Mouse (Mus musculus) limb, embryonic 14.5 days (tissue): ENCODE data around the gene R3hdm2. TPM values are rescaled to one million over a fixed set of nuclear protein-coding genes. Genes with fewer than 3 reads are reported as not detected.
A peak's percentile ranks its signal among the peaks of the same experiment; 100 is the strongest.

ENCODE experiments used
- ATAC-seq: fragments of 200-750 bp; cut with Nextera tagmentation; 2 replicates; pipeline ENCODE4 v1.8.0; 2017; ENCODE audit warnings: low read depth, moderate number of reproducible peaks, moderate TSS enrichment; ENCODE audit not compliant: low FRiP score
- DNase-seq: peaks from one replicate; pipeline ENCODE4 v3.0.0-alpha.2; 2015; ENCODE audit warnings: low spot score
- H3K27ac ChIP-seq: fragments of 300-500 bp; sonication (generic); replicated peaks from 2 replicates; pipeline ENCODE4 v1.5.1; 2014; ENCODE audit warnings: low read depth, mild to moderate bottlenecking, low read length, moderate library complexity, mixed read lengths
- H3K27me3 ChIP-seq: fragments of 300-500 bp; sonication (generic); 2 replicates; pipeline ENCODE4 v1.6.1; 2014; ENCODE audit warnings: low read length, mixed read lengths; ENCODE audit not compliant: control insufficient read depth, insufficient read depth
- H3K36me3 ChIP-seq: fragments of 300-500 bp; sonication (generic); 2 replicates; pipeline ENCODE4 v1.6.1; 2014; ENCODE audit warnings: mild to moderate bottlenecking, low read length, moderate library complexity, mixed read lengths; ENCODE audit not compliant: control insufficient read depth, insufficient read depth
- H3K4me1 ChIP-seq: fragments of 300-500 bp; sonication (generic); 2 replicates; pipeline ENCODE4 v1.6.1; 2014; ENCODE audit warnings: antibody characterized with exemption, low read length, mixed read lengths; ENCODE audit not compliant: control insufficient read depth, insufficient read depth
- H3K4me2 ChIP-seq: fragments of 300-500 bp; sonication (generic); replicated peaks from 2 replicates; pipeline ENCODE4 v1.6.1; 2014; ENCODE audit warnings: low read depth, mild to moderate bottlenecking, low read length, moderate library complexity; ENCODE audit not compliant: severe bottlenecking
- H3K4me3 ChIP-seq: fragments of 300-500 bp; sonication (generic); replicated peaks from 2 replicates; pipeline ENCODE4 v1.5.1; 2014; ENCODE audit warnings: low read length
- H3K9ac ChIP-seq: fragments of 300-500 bp; sonication (generic); 2 replicates; pipeline ENCODE4 v1.6.1; 2014; ENCODE audit warnings: mild to moderate bottlenecking, low read depth, low read length, moderate library complexity; ENCODE audit not compliant: severe bottlenecking
- H3K9me3 ChIP-seq: fragments of 300-500 bp; sonication (generic); 2 replicates; pipeline ENCODE4 v1.6.1; 2016; ENCODE audit warnings: low read length; ENCODE audit not compliant: control insufficient read depth
- POLR2A ChIP-seq: fragments of 200-500 bp; IDR thresholded peaks from 2 replicates; pipeline ENCODE4 v1.8.0; 2012; ENCODE audit warnings: inconsistent platforms, mild to moderate bottlenecking, moderate library complexity, borderline replicate concordance; ENCODE audit not compliant: insufficient read depth, insufficient read length; ENCODE audit errors: extremely low read depth
- WGBS: fragments of 180-500 bp; shearing (Covaris S2); extraction: QIAGEN DNeasy Blood & Tissue Kit; methylation state at CpG from one replicate; pipeline ENCODE4 v1.1.7; 2014; 5-methylcytosine and 5-hydroxymethylcytosine counted together
- polyA plus RNA-seq, 2 experiments: library from polyadenylated mRNA; depleted of rRNA in 1 of 2; stranded (reverse) in 1 of 2; unstranded in 1 of 2; fragments of >200 nt; fragmentation: Nextera tagmentation in 1 of 2; extraction: Ambion mirVana in 1 of 2; gene quantifications; 2 replicates each; pipeline versions ENCODE4 v1.2.1 to v1.2.3; 2012 to 2014

The R3hdm2 gene
- polyA plus RNA-seq, 2 experiments, result 38.3 to 58.0 TPM

DNA sequence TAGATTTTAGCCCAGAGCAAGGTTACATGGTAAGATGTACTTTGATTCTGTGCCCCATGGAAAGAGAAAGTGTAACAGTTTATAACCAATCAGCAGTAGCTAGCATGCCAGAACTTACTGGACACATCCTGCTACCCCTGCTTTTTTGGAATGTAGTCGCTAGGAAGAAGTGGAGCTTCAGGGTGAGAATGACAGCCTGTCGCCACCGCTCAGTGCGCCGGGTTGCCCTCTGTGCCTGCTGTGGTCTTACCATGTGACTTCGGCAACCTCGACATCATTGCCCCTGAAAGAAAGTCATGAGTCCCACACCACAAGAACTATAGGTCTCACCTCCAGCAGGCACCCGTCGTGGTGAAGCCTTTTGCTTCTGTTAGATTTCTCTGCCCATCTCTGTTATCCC, 92.6 kb downstream of the R3hdm2 start:
- H3K27ac ChIP-seq, result no peak overlapping the region
- H3K36me3 ChIP-seq, result peaks cover 81% of the 10 kb centered on the region
- no peaks in the 10 kb centered on the region for H3K9me3 ChIP-seq
- TF ChIP-seq POLR2A, result no peak
- H3K4me1 ChIP-seq, result 0 out of 2 replicates have a peak, but pooled peaks cover 3% of the 10 kb centered on the region
- ATAC-seq, result no peak
- WGBS, result 79% methylated on average over 9 of the region's 9 CpGs
- H3K4me3 ChIP-seq, result no peak overlapping the region
- DNase-seq, result no peak
- H3K27me3 ChIP-seq, result no peaks in the 10 kb centered on the region
- H3K9ac ChIP-seq, result no peak overlapping the region
- H3K4me2 ChIP-seq, result no peak overlapping the region

GRCm38 (mm10) chr10:127475175-127475574, 95.0 kb downstream of the R3hdm2 start:
- Histone ChIP-seq H3K4me3 (no peak overlapping the region), H3K36me3 (peaks cover 74% of the 10 kb centered on the region), H3K9ac (no peak overlapping the region), H3K4me1 (0 out of 2 replicates have a peak, but pooled peaks cover 3% of the 10 kb centered on the region), H3K27ac (no peak overlapping the region), H3K27me3 (no peaks in the 10 kb centered on the region), H3K4me2 (no peak overlapping the region), H3K9me3 (no peaks in the 10 kb centered on the region)
- WGBS, result 98% methylated on average over 4 of the region's 4 CpGs
- DNase-seq, result no peak
- ATAC-seq, result no peak
- no peak for TF ChIP-seq POLR2A

- H3K27me3 ChIP-seq, result no peaks in the 10 kb centered on the region
- no peak overlapping the region for H3K4me2 ChIP-seq
- DNase-seq (no peak), ATAC-seq (no peak)
- H3K9me3 ChIP-seq, result no peaks in the 10 kb centered on the region
- H3K4me3 ChIP-seq, result no peak overlapping the region
- H3K36me3 ChIP-seq, result peaks cover 76% of the 10 kb centered on the region
- H3K9ac ChIP-seq, result no peak overlapping the region
- no peaks in the 10 kb centered on the region for H3K4me1 ChIP-seq
- TF ChIP-seq POLR2A, result no peak
- 82% methylated on average over 3 of the region's 3 CpGs for WGBS
- H3K27ac ChIP-seq, result no peak overlapping the region
These were observed 96.4 kb downstream of the R3hdm2 start for GRCm38 (mm10) chr10:127476541-127476940.

DNA sequence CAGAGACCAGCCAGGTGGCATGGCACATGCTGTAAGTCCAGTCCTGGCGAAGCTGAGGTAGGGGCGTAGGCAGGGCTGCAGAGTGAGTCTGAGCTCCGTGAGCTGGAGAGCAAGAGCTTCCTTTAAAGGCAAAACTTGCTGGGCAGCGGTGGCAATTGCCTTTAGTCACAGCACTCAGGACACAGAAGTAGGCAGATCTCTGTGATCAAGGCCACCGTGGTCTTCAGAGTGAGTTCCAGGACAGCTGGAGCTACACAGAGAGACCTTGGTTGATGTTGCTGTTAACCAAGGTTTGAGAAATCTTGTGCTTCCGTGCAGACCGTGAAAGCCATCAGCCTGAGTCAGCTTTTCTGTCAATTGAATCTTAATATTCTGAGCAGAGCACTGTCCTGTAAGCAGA, 97.2 kb downstream of the R3hdm2 start:
- H3K27me3 ChIP-seq, result no peaks in the 10 kb centered on the region
- H3K4me1 ChIP-seq, result no peaks in the 10 kb centered on the region
- H3K4me3 ChIP-seq, result no peak overlapping the region
- H3K9me3 ChIP-seq, result no peaks in the 10 kb centered on the region
- no peak for DNase-seq
- WGBS, result 88% methylated on average over 7 of the region's 7 CpGs
- H3K27ac ChIP-seq, result no peak overlapping the region
- TF ChIP-seq POLR2A, result no peak
- H3K36me3 ChIP-seq, result peaks cover 74% of the 10 kb centered on the region
- H3K9ac ChIP-seq, result no peak overlapping the region
- no peak overlapping the region for H3K4me2 ChIP-seq
- no peak for ATAC-seq

DNA sequence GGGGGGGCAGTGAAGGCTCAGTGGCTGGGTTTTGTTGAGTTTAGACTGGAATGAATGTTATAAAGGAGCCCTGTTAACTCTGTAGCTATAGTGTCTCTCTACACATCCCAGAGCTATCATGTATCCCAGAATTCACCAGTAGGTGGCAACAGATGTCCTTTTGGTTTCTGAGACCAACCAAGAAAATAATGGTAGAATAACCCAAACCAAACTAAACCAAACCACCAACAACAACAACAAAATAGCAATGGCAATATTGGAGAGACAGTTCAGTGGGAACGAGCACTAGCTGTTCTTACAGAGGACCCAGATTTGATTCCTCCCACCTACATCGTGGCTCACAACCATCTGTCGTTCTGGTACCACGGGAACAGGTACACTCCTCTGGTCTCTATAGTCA, 99.0 kb downstream of the R3hdm2 start:
- 95% methylated on average over 4 of the region's 4 CpGs for WGBS
- no peaks in the 10 kb centered on the region for H3K27me3 ChIP-seq
- no peak overlapping the region for H3K4me2 ChIP-seq
- H3K9me3 ChIP-seq, result no peaks in the 10 kb centered on the region
- no peak overlapping the region for H3K4me3 ChIP-seq
- no peak for TF ChIP-seq POLR2A
- H3K36me3 ChIP-seq, result peaks cover 74% of the 10 kb centered on the region
- H3K9ac ChIP-seq, result no peak overlapping the region
- ATAC-seq (no peak), DNase-seq (peak; percentile 44)
- no peak overlapping the region for H3K27ac ChIP-seq
- no peaks in the 10 kb centered on the region for H3K4me1 ChIP-seq
